Mouse (Mus musculus) MEL (cell line): ENCODE data around the gene Crybb2. TPM values are rescaled to one million over a fixed set of nuclear protein-coding genes. Genes with fewer than 3 reads are reported as not detected.

Source experiments
- DNase-seq: peaks from one replicate; pipeline ENCODE4 v3.0.0; 2011; ENCODE audit warnings: low read depth, low spot score
- H3K27ac ChIP-seq: 2 replicates; pipeline ENCODE4 v1.5.1; 2012; ENCODE audit warnings: low read depth, mild to moderate bottlenecking, control low read depth, low read length, moderate library complexity; ENCODE audit not compliant: control insufficient read depth
- H3K27me3 ChIP-seq, 2 experiments: fragments of 150-350 bp in 1 of 2; sonication (generic) in 1 of 2; 2 replicates each; pipeline ENCODE4 v1.6.1; 2012; ENCODE audit warnings: low read length in 2 of 2, mild to moderate bottlenecking in 2 of 2, improper control_type of control experiment in 1 of 2, moderate library complexity in 1 of 2; ENCODE audit not compliant: insufficient read depth in 2 of 2, control insufficient read depth in 1 of 2
- H3K36me3 ChIP-seq, 2 experiments: 2 replicates each; pipeline ENCODE4 v1.6.1; 2012 to 2014; ENCODE audit warnings: low read length in 2 of 2, improper control_type of control experiment in 1 of 2, inconsistent platforms in 1 of 2, mild to moderate bottlenecking in 1 of 2; ENCODE audit not compliant: insufficient read depth in 2 of 2, control insufficient read depth in 1 of 2
- H3K4me1 ChIP-seq, 2 experiments: fragments of 150-350 bp in 1 of 2; sonication (generic) in 1 of 2; 2 replicates each; pipeline ENCODE4 v1.6.1; 2012; ENCODE audit warnings: low read length in 2 of 2, improper control_type of control experiment in 1 of 2, mild to moderate bottlenecking in 1 of 2; ENCODE audit not compliant: insufficient read depth in 2 of 2, control insufficient read depth in 1 of 2
- H3K4me3 ChIP-seq, 2 experiments: fragments of 150-350 bp in 1 of 2; sonication (generic) in 1 of 2; 2 replicates each; pipeline ENCODE4 v1.5.1; 2012; ENCODE audit warnings: low read depth in 2 of 2, low read length in 2 of 2, mild to moderate bottlenecking in 2 of 2, moderate library complexity in 2 of 2, control low read depth in 1 of 2, improper control_type of control experiment in 1 of 2; ENCODE audit not compliant: control insufficient read depth in 1 of 2, insufficient read depth in 1 of 2
- H3K79me2 ChIP-seq: 2 replicates; pipeline ENCODE4 v1.6.1; 2012; ENCODE audit warnings: mild to moderate bottlenecking, low read length, moderate library complexity; ENCODE audit not compliant: control insufficient read depth, poor library complexity, insufficient read depth
- H3K9ac ChIP-seq: 2 replicates; pipeline ENCODE4 v1.6.1; 2012; ENCODE audit warnings: low read depth, mild to moderate bottlenecking, control low read depth, low read length, moderate library complexity; ENCODE audit not compliant: control insufficient read depth, poor library complexity, severe bottlenecking
- H3K9me3 ChIP-seq: fragments of 150-350 bp; sonication (generic); replicated peaks from 2 replicates; pipeline ENCODE4 v1.6.1; 2012; ENCODE audit warnings: mild to moderate bottlenecking, low read length, improper control_type of control experiment, moderate library complexity; ENCODE audit not compliant: insufficient read depth
- CHD1 ChIP-seq: IDR thresholded peaks from 2 replicates; pipeline ENCODE4 v1.6.1; 2012; ENCODE audit warnings: low read depth, mild to moderate bottlenecking, inconsistent platforms, low read length, improper control_type of control experiment
- CHD2 ChIP-seq: IDR thresholded peaks from 2 replicates; pipeline ENCODE4 v1.6.1; 2011; ENCODE audit warnings: low read length, improper control_type of control experiment
- ELF1 ChIP-seq: IDR thresholded peaks from 2 replicates; pipeline ENCODE4 v1.6.1; 2014; ENCODE audit warnings: low read depth, mild to moderate bottlenecking, inconsistent platforms, low read length, improper control_type of control experiment, moderate library complexity
- EP300 ChIP-seq, 2 experiments: IDR thresholded peaks; 2 replicates each; pipeline ENCODE4 v1.6.1; 2011; ENCODE audit warnings: improper control_type of control experiment in 2 of 2, low read length in 2 of 2, low read depth in 1 of 2, mild to moderate bottlenecking in 1 of 2
- ETS1 ChIP-seq: IDR thresholded peaks from 2 replicates; pipeline ENCODE4 v1.6.1; 2012; ENCODE audit warnings: low read depth, mild to moderate bottlenecking, inconsistent platforms, low read length, improper control_type of control experiment, moderate library complexity
- GABPA ChIP-seq: IDR thresholded peaks from 2 replicates; pipeline ENCODE4 v1.6.1; 2012; ENCODE audit warnings: low read depth, mild to moderate bottlenecking, inconsistent platforms, low read length, improper control_type of control experiment, moderate library complexity
- GATA1 ChIP-seq: IDR thresholded peaks from 2 replicates; pipeline ENCODE4 v1.6.1; 2011; ENCODE audit warnings: low read depth, low read length, improper control_type of control experiment
- HCFC1 ChIP-seq: IDR thresholded peaks from 2 replicates; pipeline ENCODE4 v1.6.1; 2012; ENCODE audit warnings: low read depth, mild to moderate bottlenecking, inconsistent platforms, low read length, improper control_type of control experiment, moderate library complexity
- KAT2A ChIP-seq: conservative IDR thresholded peaks from 2 replicates; pipeline ENCODE4 v1.6.1; 2012; ENCODE audit warnings: low read depth, low read length, improper control_type of control experiment, inconsistent platforms
- MAFK ChIP-seq: IDR thresholded peaks from 2 replicates; pipeline ENCODE4 v1.6.1; 2011; ENCODE audit warnings: low read depth, mild to moderate bottlenecking, low read length, improper control_type of control experiment, borderline replicate concordance
- MEF2A ChIP-seq: IDR thresholded peaks from 2 replicates; pipeline ENCODE4 v1.6.1; 2014; ENCODE audit warnings: low read depth, mild to moderate bottlenecking, inconsistent platforms, low read length, improper control_type of control experiment; ENCODE audit not compliant: poor library complexity, insufficient replicate concordance, severe bottlenecking; ENCODE audit errors: extremely low read depth
- MXI1 ChIP-seq: IDR thresholded peaks from 2 replicates; pipeline ENCODE4 v1.6.1; 2011; ENCODE audit warnings: mild to moderate bottlenecking, low read depth, low read length, improper control_type of control experiment
- MYB ChIP-seq: IDR thresholded peaks from 2 replicates; pipeline ENCODE4 v1.6.1; 2011; ENCODE audit warnings: mild to moderate bottlenecking, low read depth, low read length, improper control_type of control experiment
- MYC ChIP-seq: IDR thresholded peaks from 2 replicates; pipeline ENCODE4 v1.6.1; 2011; ENCODE audit warnings: low read depth, mild to moderate bottlenecking, low read length, improper control_type of control experiment, moderate library complexity
- POLR2A ChIP-seq, 2 experiments: IDR thresholded peaks; 2 replicates each; pipeline ENCODE4 v1.6.1; 2011 to 2012; ENCODE audit warnings: low read length in 2 of 2, mild to moderate bottlenecking in 2 of 2, control low read depth in 1 of 2, improper control_type of control experiment in 1 of 2, low read depth in 1 of 2, moderate library complexity in 1 of 2; ENCODE audit not compliant: control insufficient read depth in 1 of 2, insufficient read depth in 1 of 2, poor library complexity in 1 of 2
- POLR2AphosphoS5 ChIP-seq: IDR thresholded peaks from 2 replicates; pipeline ENCODE4 v1.6.1; 2012; ENCODE audit warnings: low read depth, borderline replicate concordance, mild to moderate bottlenecking, inconsistent platforms, low read length, moderate library complexity, mixed read lengths
- RAD21 ChIP-seq: IDR thresholded peaks from 2 replicates; pipeline ENCODE4 v1.6.1; 2011; ENCODE audit warnings: mild to moderate bottlenecking, low read depth, low read length, improper control_type of control experiment
- TAL1 ChIP-seq: IDR thresholded peaks from 2 replicates; pipeline ENCODE4 v1.6.1; 2012; ENCODE audit warnings: mild to moderate bottlenecking, inconsistent platforms, low read length, moderate library complexity, mixed read lengths
- TBP ChIP-seq: IDR thresholded peaks from 2 replicates; pipeline ENCODE4 v1.8.0; 2011; ENCODE audit warnings: low read depth, low read length, improper control_type of control experiment
- TCF12 ChIP-seq: IDR thresholded peaks from 2 replicates; pipeline ENCODE4 v1.6.1; 2014; ENCODE audit warnings: low read depth, mild to moderate bottlenecking, inconsistent platforms, low read length, improper control_type of control experiment, moderate library complexity
- USF1 ChIP-seq: IDR thresholded peaks from 2 replicates; pipeline ENCODE4 v1.6.1; 2014; ENCODE audit warnings: low read depth, mild to moderate bottlenecking, inconsistent platforms, low read length, improper control_type of control experiment, moderate library complexity
- USF2 ChIP-seq, 2 experiments: IDR thresholded peaks; 2 replicates each; pipeline ENCODE4 v1.6.1; 2011 to 2012; ENCODE audit warnings: improper control_type of control experiment in 2 of 2, low read length in 2 of 2, borderline replicate concordance in 1 of 2, inconsistent platforms in 1 of 2, low read depth in 1 of 2, mild to moderate bottlenecking in 1 of 2; ENCODE audit not compliant: insufficient read depth in 1 of 2
- ZKSCAN1 ChIP-seq: IDR thresholded peaks from 2 replicates; pipeline ENCODE4 v1.6.1; 2012; ENCODE audit warnings: low read depth, mild to moderate bottlenecking, inconsistent platforms, low read length, improper control_type of control experiment, moderate library complexity
- ZMIZ1 ChIP-seq: IDR thresholded peaks from 2 replicates; pipeline ENCODE4 v1.6.1; 2012; ENCODE audit warnings: low read depth, mild to moderate bottlenecking, inconsistent platforms, low read length, improper control_type of control experiment, moderate library complexity
- ZNF384 ChIP-seq: IDR thresholded peaks from 2 replicates; pipeline ENCODE4 v1.6.1; 2012; ENCODE audit warnings: low read depth, mild to moderate bottlenecking, inconsistent platforms, low read length, improper control_type of control experiment
- polyA plus RNA-seq, 2 experiments: library from polyadenylated mRNA; stranded (reverse) in 1 of 2; unstranded in 1 of 2; fragments of >175 nt in 1 of 2; fragments of >200 nt in 1 of 2; gene quantifications; 2 replicates each; pipeline versions ENCODE4 v1.2.1 to v1.2.4; 2012; ENCODE audit warnings: low replicate concordance in 2 of 2, low read depth in 1 of 2; ENCODE audit not compliant: insufficient read length in 2 of 2, insufficient read depth in 1 of 2, missing spikeins in 1 of 2
- total RNA-seq: library from RNA; depleted of rRNA; stranded (reverse); fragments of 300-350 nt; gene quantifications from 2 replicates; pipeline ENCODE4 v1.2.3, GENCODE M21; 2012

The Crybb2 gene
- total and polyA plus RNA-seq, 3 experiments, result not detected

- Histone ChIP-seq H3K4me1 (no peaks in the 10 kb centered on the region), H3K36me3 (no peaks in the 10 kb centered on the region), H3K27me3 (no peaks in the 10 kb centered on the region), H3K27ac (no peak overlapping the region), H3K4me3 (no peak overlapping the region), H3K9me3 (no peaks in the 10 kb centered on the region; the same call in 1 of the 2 replicates), H3K79me2 (no peaks in the 10 kb centered on the region), H3K9ac (no peak overlapping the region)
- TF ChIP-seq TBP, result no peak
- TF ChIP-seq ETS1, result no peak
- no peak for TF ChIP-seq MEF2A
- no peak for TF ChIP-seq MYC
- no peak for TF ChIP-seq RAD21
- TF ChIP-seq GABPA, result no peak
- no peak for TF ChIP-seq CHD1
- TF ChIP-seq TCF12, result no peak
- no peak for TF ChIP-seq HCFC1
- TF ChIP-seq ZMIZ1, result no peak
- TF ChIP-seq USF1, result no peak
- TF ChIP-seq ELF1, result no peak
- TF ChIP-seq MAFK, result no peak
- no peak for TF ChIP-seq POLR2A (IDR thresholded peaks at IDR 0.05; ENCODE audit: control insufficient read depth in 1 of 2, insufficient read depth in 1 of 2, low read depth in 1 of 2, low read length in 2 of 2, poor library complexity in 1 of 2)
- TF ChIP-seq ZKSCAN1, result no peak
- no peak for TF ChIP-seq TAL1
- TF ChIP-seq CHD2, result no peak
- no peak for TF ChIP-seq MYB
- no peak for TF ChIP-seq GATA1
- DNase-seq, result no peak
Observed at GRCm38 (mm10) chr5:113040776-113041175, 29.1 kb downstream of the Crybb2 start.

GRCm38 (mm10) chr5:113038601-113039000 lies 31.3 kb downstream of the Crybb2 start:
- Histone ChIP-seq H3K36me3 (no peaks in the 10 kb centered on the region), H3K27ac (no peak overlapping the region), H3K9ac (no peak overlapping the region), H3K79me2 (no peaks in the 10 kb centered on the region), H3K27me3 (no peaks in the 10 kb centered on the region), H3K4me1 (no peaks in the 10 kb centered on the region), H3K9me3 (no peaks in the 10 kb centered on the region; the same call in 1 of the 2 replicates), H3K4me3 (no peak overlapping the region)
- no peak for DNase-seq
- no peak for TF ChIP-seq ETS1
- TF ChIP-seq USF2 (IDR thresholded peaks at IDR 0.05; ENCODE audit: borderline replicate concordance in 1 of 2, insufficient read depth in 1 of 2, low read depth in 1 of 2, low read length in 2 of 2), result no peak
- no peak for TF ChIP-seq HCFC1
- TF ChIP-seq POLR2AphosphoS5, result no peak
- TF ChIP-seq MYB, result no peak
- no peak for TF ChIP-seq MXI1
- TF ChIP-seq ZNF384, result no peak
- TF ChIP-seq CHD1, result no peak
- no peak for TF ChIP-seq TBP
- no peak for TF ChIP-seq ZKSCAN1
- no peak for TF ChIP-seq KAT2A
- no peak for TF ChIP-seq MYC
- no peak for TF ChIP-seq EP300 (IDR thresholded peaks at IDR 0.05; ENCODE audit: low read depth in 1 of 2, low read length in 2 of 2)
